Mouse (Mus musculus): ENCODE measurements at regions not wholly inside any gene's neighbourhood (a gene's known extent, or its start where the extent isn't known, plus 50 kb on each side); places are given as distances from the start of the nearest gene placed in this dataset.

DNA sequence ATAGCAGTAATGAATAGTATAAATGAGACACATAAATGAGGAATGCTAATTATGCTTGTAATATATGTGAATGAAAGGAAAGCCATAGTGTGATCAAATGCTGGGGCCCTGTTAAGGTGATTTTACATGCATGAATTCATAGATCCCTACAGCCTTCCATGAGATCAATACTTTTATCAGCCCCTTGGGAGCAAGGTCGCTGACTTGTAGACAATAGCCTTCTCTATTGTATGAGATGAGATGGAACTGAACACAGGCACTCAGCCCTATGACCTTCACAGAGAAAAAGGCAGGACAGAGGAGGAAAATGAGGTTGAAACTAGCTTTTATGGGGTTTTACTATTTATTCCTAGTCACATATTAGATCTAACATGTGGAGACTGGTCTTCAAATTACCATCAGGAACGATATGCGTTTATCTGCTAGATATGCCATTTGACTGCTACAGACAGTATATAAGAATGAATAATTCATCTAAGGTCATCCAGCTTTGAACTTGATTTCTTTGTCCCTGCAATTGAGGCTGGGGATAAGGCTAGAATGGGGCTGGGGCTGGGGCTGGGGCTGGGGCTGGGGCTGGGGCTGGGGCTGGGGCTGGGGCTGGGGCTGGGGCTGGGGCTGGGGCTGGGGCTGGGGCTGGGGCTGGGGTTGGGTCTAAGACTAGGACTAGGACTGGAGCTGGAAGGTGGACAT is 1390.0 kb upstream of the Lrrc6 start:
- TF ChIP-seq CTCF (IDR thresholded peaks at IDR 0.05; ENCODE audit: low read depth), result no peak
- no peak overlapping the region for H3K27ac ChIP-seq (ENCODE audit: low read depth, low read length)
- ATAC-seq, result no peak
- no peak overlapping the region for H3K4me2 ChIP-seq (replicated peaks; ENCODE audit: low read depth)
- H3K4me1 ChIP-seq (replicated peaks; ENCODE audit: control insufficient read depth, insufficient read depth, low read length), result no peaks in the 10 kb centered on the region
- H3K27me3 ChIP-seq (replicated peaks; ENCODE audit: control insufficient read depth, insufficient read depth, low read length), result no peaks in the 10 kb centered on the region
- no peak overlapping the region for H3K9ac ChIP-seq (ENCODE audit: low read depth, low read length)
- 64% methylated on average over 3 of the region's 3 CpGs for WGBS
- no peaks in the 10 kb centered on the region for H3K9me3 ChIP-seq (ENCODE audit: control insufficient read depth)
- no peak overlapping the region for H3K4me3 ChIP-seq (ENCODE audit: low read depth, low read length)
- H3K36me3 ChIP-seq (ENCODE audit: control insufficient read depth, insufficient read depth), result no peaks in the 10 kb centered on the region

DNA sequence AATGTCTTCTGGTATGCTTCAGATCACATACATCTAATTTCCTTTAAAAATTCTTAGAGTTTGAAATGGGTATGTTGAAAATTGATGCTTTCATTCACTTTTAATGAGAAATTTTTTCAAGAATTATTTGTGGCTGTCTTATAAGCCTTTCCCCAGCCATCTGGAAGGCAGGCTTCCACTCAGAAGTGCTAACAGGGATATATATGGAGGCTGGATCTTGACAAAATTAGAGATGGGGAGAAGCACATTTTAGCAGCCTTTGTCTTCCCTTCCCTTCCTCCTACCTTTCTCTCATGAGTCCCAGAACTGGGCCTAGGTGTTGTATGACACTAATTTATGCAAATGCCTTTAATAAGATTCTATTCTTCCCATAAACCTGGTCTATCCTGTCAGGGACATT is 1387.8 kb upstream of the Lrrc6 start:
- Histone ChIP-seq H3K27ac (ENCODE audit: low read depth, low read length) (no peak overlapping the region), H3K4me1 (replicated peaks; ENCODE audit: control insufficient read depth, insufficient read depth, low read length) (no peaks in the 10 kb centered on the region), H3K27me3 (replicated peaks; ENCODE audit: control insufficient read depth, insufficient read depth, low read length) (no peaks in the 10 kb centered on the region), H3K9me3 (ENCODE audit: control insufficient read depth) (no peaks in the 10 kb centered on the region), H3K4me3 (ENCODE audit: low read depth, low read length) (no peak overlapping the region), H3K36me3 (ENCODE audit: control insufficient read depth, insufficient read depth) (no peaks in the 10 kb centered on the region), H3K9ac (ENCODE audit: low read depth, low read length) (no peak overlapping the region), H3K4me2 (replicated peaks; ENCODE audit: low read depth) (no peak overlapping the region)
- ATAC-seq, result no peak
- TF ChIP-seq CTCF (IDR thresholded peaks at IDR 0.05; ENCODE audit: low read depth), result no peak

DNA sequence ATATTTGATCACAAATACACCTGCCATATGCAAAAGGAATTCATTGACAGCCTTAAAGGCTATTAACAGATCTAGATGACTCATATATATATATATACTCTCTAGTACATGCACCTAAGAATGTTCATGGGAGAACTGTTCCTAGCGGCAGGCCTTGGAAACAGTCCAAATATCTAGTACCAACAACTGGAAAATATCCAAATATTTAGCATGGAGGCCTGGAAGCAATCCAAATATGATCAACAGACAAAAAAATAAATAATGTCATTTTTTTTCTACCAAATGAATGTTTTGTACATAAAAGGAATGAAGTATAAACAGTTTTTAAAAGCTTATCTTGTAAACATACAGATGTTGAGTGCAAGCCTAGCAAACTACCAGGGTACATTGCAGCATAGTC is 1354.6 kb upstream of the Lrrc6 start:
- Histone ChIP-seq H3K4me1 (replicated peaks; ENCODE audit: control insufficient read depth, insufficient read depth, low read length) (no peaks in the 10 kb centered on the region), H3K4me3 (ENCODE audit: low read depth, low read length) (no peak overlapping the region), H3K27me3 (replicated peaks; ENCODE audit: control insufficient read depth, insufficient read depth, low read length) (no peaks in the 10 kb centered on the region), H3K4me2 (replicated peaks; ENCODE audit: low read depth) (no peak overlapping the region), H3K36me3 (ENCODE audit: control insufficient read depth, insufficient read depth) (no peaks in the 10 kb centered on the region), H3K27ac (ENCODE audit: low read depth, low read length) (no peak overlapping the region), H3K9me3 (ENCODE audit: control insufficient read depth) (no peaks in the 10 kb centered on the region), H3K9ac (ENCODE audit: low read depth, low read length) (no peak overlapping the region)
- 38% methylated on average over 1 of the region's 1 CpGs for WGBS
- TF ChIP-seq CTCF (IDR thresholded peaks at IDR 0.05; ENCODE audit: low read depth), result no peak
- no peak for ATAC-seq

DNA sequence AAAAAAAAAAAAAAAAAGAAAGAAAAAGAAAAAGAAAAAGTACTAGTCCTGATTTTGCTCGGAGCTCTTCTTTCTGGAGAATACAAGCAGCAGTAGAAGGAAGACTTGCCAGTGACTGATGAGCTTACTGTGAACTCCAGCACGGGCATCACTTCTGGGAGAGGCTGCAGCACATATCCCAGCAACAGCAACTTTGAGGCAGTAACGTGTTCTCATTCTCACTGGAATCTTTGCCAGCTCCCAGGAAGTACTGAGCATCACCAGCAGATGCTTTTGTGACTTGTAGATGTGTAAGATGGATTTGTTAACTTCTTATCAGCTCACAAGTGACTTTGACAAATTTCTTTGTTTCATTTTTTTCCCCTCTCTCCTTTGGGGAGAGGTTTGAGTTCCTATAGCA is 1349.4 kb upstream of the Lrrc6 start:
- Histone ChIP-seq H3K27me3 (replicated peaks; ENCODE audit: control insufficient read depth, insufficient read depth, low read length) (no peaks in the 10 kb centered on the region), H3K36me3 (ENCODE audit: control insufficient read depth, insufficient read depth) (no peaks in the 10 kb centered on the region), H3K4me3 (ENCODE audit: low read depth, low read length) (no peak overlapping the region), H3K27ac (ENCODE audit: low read depth, low read length) (no peak overlapping the region), H3K9ac (ENCODE audit: low read depth, low read length) (no peak overlapping the region), H3K4me2 (replicated peaks; ENCODE audit: low read depth) (no peak overlapping the region), H3K9me3 (ENCODE audit: control insufficient read depth) (no peaks in the 10 kb centered on the region), H3K4me1 (replicated peaks; ENCODE audit: control insufficient read depth, insufficient read depth, low read length) (no peaks in the 10 kb centered on the region)
- WGBS, result 65% methylated on average over 3 of the region's 3 CpGs
- TF ChIP-seq CTCF (IDR thresholded peaks at IDR 0.05; ENCODE audit: low read depth), result no peak
- no peak for ATAC-seq

DNA sequence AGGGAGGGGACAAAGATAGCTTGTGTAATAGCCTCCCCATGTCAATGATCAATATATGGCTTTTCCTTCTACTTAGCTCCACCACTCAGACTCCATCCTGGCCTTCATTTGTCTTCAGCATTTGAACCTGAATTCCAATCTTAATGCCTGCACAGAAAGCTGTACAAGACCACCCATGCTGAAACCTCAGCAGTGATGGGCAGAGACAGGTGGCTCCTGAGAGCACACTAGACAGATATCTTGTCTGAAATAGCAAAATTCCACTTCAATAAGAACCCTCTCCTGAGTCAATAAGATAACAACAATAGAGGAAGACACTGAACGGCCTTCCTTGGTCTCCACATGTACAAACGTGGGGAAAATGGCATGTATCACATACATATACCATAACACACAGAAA is 1345.0 kb upstream of the Lrrc6 start:
- Histone ChIP-seq H3K27me3 (replicated peaks; ENCODE audit: control insufficient read depth, insufficient read depth, low read length) (no peaks in the 10 kb centered on the region), H3K27ac (ENCODE audit: low read depth, low read length) (no peak overlapping the region), H3K9me3 (ENCODE audit: control insufficient read depth) (no peaks in the 10 kb centered on the region), H3K9ac (ENCODE audit: low read depth, low read length) (no peak overlapping the region), H3K4me3 (ENCODE audit: low read depth, low read length) (no peak overlapping the region), H3K4me2 (replicated peaks; ENCODE audit: low read depth) (no peak overlapping the region), H3K4me1 (replicated peaks; ENCODE audit: control insufficient read depth, insufficient read depth, low read length) (no peaks in the 10 kb centered on the region), H3K36me3 (ENCODE audit: control insufficient read depth, insufficient read depth) (no peaks in the 10 kb centered on the region)
- no peak for ATAC-seq
- no peak for TF ChIP-seq CTCF (IDR thresholded peaks at IDR 0.05; ENCODE audit: low read depth)
- 74% methylated on average over 2 of the region's 2 CpGs for WGBS

DNA sequence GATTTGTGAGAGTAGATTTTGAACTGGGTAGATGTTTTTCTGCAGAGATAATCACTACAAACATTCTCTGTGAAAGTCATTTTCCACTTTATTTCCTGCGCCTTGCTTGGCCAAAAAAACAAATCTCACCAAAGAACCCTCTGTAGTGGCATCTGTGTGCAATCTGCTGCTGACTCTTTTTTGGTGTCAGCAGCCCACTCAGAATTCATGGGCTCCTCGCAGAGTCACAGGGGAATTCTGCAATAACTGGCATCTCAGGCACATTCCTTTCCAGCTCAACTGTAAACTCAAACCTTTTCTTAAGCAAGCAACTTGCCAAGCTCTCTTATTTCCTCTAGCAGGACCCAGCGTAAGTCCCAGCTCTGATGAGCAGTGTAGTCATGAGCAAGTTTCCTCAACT is 1340.0 kb upstream of the Lrrc6 start:
- Histone ChIP-seq H3K27me3 (replicated peaks; ENCODE audit: control insufficient read depth, insufficient read depth, low read length) (no peaks in the 10 kb centered on the region), H3K36me3 (ENCODE audit: control insufficient read depth, insufficient read depth) (no peaks in the 10 kb centered on the region), H3K9me3 (ENCODE audit: control insufficient read depth) (no peaks in the 10 kb centered on the region), H3K4me1 (replicated peaks; ENCODE audit: control insufficient read depth, insufficient read depth, low read length) (no peaks in the 10 kb centered on the region), H3K4me3 (ENCODE audit: low read depth, low read length) (no peak overlapping the region), H3K4me2 (replicated peaks; ENCODE audit: low read depth) (no peak overlapping the region), H3K27ac (ENCODE audit: low read depth, low read length) (no peak overlapping the region), H3K9ac (ENCODE audit: low read depth, low read length) (no peak overlapping the region)
- no peak for ATAC-seq
- no peak for TF ChIP-seq CTCF (IDR thresholded peaks at IDR 0.05; ENCODE audit: low read depth)
- 69% methylated on average over 3 of the region's 3 CpGs for WGBS
